Mouse (Mus musculus): ENCODE results near the gene Cyb5r4. TPM values are rescaled to one million over a fixed set of nuclear protein-coding genes. Genes with fewer than 3 reads are reported as not detected.
"Not testable (repeated sequence)": the region's sequence is repeated elsewhere in the genome, so short reads cannot be mapped to it uniquely, and the experiment has no call there.

Cyb5r4 gene
- polyA plus RNA-seq, 1 experiment from 2014 or later: 61.5 TPM

DNA sequence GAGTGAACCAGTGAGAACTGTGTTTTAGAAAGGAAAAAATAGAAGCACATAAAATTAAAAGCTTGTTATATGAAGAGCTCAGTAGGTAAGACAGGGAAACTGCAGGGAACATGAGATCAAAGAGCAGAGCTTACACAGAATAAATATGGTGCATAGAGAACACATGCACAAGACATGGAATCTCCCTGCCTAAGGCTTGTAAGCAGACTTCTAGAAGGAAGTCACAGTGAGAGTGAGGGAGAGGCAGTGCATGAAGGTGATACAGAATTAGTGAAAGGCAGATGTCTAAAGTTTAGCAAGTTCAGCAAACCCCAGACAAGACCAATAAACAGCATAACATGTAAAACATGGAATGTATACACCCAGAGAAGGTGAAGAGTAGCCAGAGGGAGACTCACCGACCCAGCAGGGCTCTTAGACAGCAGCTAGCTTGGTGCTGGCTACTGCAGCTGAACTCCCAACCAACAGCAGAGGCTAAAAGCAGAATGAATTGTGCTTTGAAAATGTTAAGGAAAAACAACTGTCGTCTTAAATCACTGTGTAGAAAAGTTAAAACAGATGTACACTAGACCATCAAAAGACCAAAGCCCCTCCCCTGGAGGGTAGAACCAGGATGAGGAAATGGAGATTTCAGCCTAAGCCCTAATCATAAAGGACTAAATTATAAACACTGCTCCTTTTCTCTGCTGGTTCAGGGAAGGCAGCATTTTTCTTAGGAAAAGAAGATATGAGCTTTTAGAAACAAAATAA is 13.2 kb downstream of the Cyb5r4 start:
- no peaks in the 10 kb centered on the region for H3K9me3 ChIP-seq
- no peaks in the 10 kb centered on the region for H3K36me3 ChIP-seq
- no peak overlapping the region for H3K9ac ChIP-seq
- no peaks in the 10 kb centered on the region for H3K4me1 ChIP-seq (replicated peaks)
- WGBS: 51% methylated on average over 2 of the region's 2 CpGs
- H3K4me3 ChIP-seq (replicated peaks): no peak overlapping the region
- H3K27me3 ChIP-seq (replicated peaks): no peaks in the 10 kb centered on the region
- ATAC-seq: no peak
- no peak overlapping the region for H3K27ac ChIP-seq
- H3K4me2 ChIP-seq (replicated peaks): no peak overlapping the region

DNA sequence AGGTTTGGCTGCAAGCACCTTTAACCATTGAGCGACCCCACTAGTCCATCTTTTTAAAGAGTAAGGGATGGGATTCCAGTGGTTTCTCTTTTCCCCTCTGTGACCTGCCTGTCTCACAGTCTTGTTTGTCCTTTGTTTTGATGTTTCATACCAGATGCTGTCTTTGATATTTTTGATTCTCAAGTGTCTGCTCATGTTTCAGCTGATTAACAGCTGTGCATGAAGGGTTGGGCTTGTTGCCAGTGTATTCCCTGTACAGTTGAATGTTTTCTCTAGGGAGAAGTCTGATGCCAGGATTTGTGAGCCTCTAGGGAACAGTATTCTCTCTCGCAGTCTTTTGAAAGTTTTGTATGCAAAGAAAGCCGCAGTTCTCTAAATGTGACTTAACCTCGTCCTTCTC is 27.6 kb downstream of the Cyb5r4 start:
- Histone ChIP-seq H3K4me1 (replicated peaks) (no peaks in the 10 kb centered on the region), H3K27me3 (replicated peaks) (no peaks in the 10 kb centered on the region), H3K36me3 (no peaks in the 10 kb centered on the region), H3K4me2 (replicated peaks) (no peak overlapping the region), H3K9ac (no peak overlapping the region), H3K4me3 (replicated peaks) (no peak overlapping the region), H3K9me3 (no peaks in the 10 kb centered on the region), H3K27ac (no peak overlapping the region)
- ATAC-seq: no peak
- 69% methylated on average over 4 of the region's 4 CpGs for WGBS

DNA sequence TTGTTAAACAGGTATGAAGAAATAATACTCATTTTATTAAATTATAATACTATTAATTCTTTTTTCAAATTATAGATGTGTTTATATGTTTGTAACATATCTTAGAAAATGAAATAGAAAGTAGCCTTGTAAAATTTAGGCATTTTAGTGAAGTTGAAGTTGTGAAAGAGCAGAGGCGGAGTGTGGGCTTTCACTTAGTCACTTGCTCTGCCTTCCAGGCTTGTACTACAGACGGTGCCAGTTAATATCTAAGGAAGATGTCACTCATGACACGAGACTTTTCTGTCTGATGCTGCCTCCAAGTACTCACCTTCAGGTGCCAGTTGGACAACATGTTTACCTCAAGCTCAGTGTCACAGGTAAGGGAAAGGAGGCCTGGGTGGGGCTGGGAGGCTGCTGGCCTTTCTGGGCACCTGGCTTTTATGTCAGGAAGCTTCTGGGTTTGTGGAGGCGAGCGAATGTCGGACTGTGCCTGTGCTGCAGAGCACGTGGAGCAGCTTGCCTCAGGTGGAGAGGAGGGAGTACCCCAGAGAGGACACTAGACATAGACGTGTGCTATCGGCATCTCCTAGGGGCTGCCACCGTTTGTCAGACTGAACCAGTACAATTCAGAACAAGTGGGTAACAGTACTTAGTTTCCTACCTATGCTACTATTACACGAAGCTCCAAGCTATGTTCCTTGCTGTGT is 33.9 kb downstream of the Cyb5r4 start:
- Histone ChIP-seq H3K27me3 (replicated peaks) (no peaks in the 10 kb centered on the region), H3K4me3 (replicated peaks) (no peak overlapping the region), H3K4me2 (replicated peaks) (no peak overlapping the region), H3K9ac (no peak overlapping the region), H3K9me3 (no peaks in the 10 kb centered on the region), H3K4me1 (replicated peaks) (no peaks in the 10 kb centered on the region), H3K27ac (no peak overlapping the region), H3K36me3 (peaks cover 5% of the 10 kb centered on the region; the same call in 1 of the 2 replicates)
- 93% methylated on average over 11 of the region's 11 CpGs for WGBS
- ATAC-seq: no peak

DNA sequence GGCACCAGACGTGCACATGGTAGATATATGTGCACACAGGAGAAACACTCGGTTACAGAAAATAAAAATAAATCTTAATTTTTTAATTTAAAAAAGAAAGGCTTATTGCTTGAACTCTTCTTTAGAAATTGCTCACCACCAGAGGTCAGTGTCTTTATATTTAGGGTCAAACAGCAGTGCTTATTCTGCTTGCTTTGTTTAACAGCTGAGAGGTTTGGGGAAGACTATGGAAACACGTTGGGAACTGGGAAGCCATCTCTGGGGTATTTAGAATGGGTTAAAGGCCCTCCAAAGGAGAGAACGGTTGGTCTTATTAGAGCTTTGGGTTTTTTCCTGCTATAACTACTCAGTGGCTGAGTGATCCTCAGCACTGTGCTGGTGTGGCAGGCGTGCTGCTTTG is 40.5 kb downstream of the Cyb5r4 start:
- H3K4me3 ChIP-seq (replicated peaks): no peak overlapping the region
- no peaks in the 10 kb centered on the region for H3K27me3 ChIP-seq (replicated peaks)
- H3K9ac ChIP-seq: no peak overlapping the region
- no peak overlapping the region for H3K4me2 ChIP-seq (replicated peaks)
- no peak for ATAC-seq
- no peaks in the 10 kb centered on the region for H3K9me3 ChIP-seq
- peaks cover 5% of the 10 kb centered on the region; the same call in 1 of the 2 replicates for H3K36me3 ChIP-seq
- no peaks in the 10 kb centered on the region for H3K4me1 ChIP-seq (replicated peaks)
- 74% methylated on average over 5 of the region's 5 CpGs for WGBS
- H3K27ac ChIP-seq: no peak overlapping the region

DNA sequence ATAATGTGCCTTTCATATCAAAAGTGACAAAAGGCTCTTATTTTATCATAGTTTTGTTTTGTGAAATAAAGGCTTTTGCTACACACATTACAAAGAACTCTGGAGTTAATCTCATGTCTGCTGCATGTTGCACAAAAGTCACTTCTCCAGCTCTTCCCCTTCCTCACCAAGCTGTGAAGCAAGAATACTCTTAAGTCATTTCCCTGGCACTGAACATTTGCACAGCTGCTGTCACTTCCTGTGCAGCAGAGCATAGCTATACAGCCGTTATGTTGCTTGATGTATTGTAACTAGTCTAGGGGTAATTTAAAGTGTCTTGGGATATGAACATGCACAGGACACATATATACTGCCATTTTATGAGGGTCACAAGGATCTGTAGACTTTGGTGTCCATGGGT is 46.3 kb downstream of the Cyb5r4 start:
- Histone ChIP-seq H3K4me1 (replicated peaks) (no peaks in the 10 kb centered on the region), H3K27me3 (replicated peaks) (no peaks in the 10 kb centered on the region), H3K4me2 (replicated peaks) (no peak overlapping the region), H3K4me3 (replicated peaks) (no peak overlapping the region), H3K9me3 (no peaks in the 10 kb centered on the region), H3K36me3 (peaks cover 6% of the 10 kb centered on the region; the same call in 1 of the 2 replicates), H3K9ac (no peak overlapping the region), H3K27ac (no peak overlapping the region)
- WGBS: 63% methylated on average over 1 of the region's 1 CpGs
- no peak for ATAC-seq

DNA sequence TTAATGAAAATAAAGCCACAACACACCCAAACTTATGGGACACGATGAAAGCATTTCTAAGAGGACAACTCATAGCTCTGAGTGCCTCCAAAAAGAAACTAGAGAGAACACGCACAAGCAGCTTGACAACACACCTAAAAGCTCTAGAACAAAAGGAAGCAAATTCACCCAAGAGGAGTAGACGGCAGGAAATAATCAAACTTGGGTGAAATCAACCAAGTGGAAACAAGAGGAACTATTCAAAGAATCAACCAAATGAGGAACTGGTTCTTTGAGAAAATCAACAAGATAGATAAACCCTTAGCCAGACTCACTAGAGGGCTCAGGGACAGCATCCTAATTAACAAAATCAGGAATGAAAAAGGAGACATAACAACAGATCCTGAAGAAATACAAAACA is 49.8 kb downstream of the Cyb5r4 start:
- H3K36me3 ChIP-seq; H3K4me3 ChIP-seq (replicated peaks); ATAC-seq; H3K27me3 ChIP-seq (replicated peaks); H3K27ac ChIP-seq; H3K9ac ChIP-seq; H3K4me1 ChIP-seq (replicated peaks); H3K9me3 ChIP-seq; H3K4me2 ChIP-seq (replicated peaks): not testable (repeated sequence)
- 93% methylated on average over 3 of the region's 3 CpGs for WGBS

DNA sequence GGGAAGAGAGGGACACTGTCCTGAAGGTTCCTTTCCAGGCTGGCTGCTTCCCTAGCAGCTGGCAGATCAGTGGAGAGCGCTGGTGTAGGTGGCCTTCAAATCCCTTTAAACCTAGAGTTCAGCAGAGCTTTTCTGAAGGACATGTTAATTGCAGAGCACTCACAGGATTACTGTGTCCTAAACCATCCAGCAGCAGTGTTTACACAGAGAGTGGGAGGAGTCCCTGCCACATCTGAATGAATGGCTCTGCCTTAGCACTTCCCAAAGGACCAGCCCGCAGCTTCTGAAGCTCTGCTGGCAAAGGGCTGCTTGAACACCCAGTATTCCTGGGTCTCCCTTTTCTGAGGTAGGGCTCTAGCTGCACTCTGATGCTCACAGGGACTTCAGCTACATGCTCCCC is 56.1 kb downstream of the Cyb5r4 start:
- 13% methylated on average over 2 of the region's 2 CpGs for WGBS

DNA sequence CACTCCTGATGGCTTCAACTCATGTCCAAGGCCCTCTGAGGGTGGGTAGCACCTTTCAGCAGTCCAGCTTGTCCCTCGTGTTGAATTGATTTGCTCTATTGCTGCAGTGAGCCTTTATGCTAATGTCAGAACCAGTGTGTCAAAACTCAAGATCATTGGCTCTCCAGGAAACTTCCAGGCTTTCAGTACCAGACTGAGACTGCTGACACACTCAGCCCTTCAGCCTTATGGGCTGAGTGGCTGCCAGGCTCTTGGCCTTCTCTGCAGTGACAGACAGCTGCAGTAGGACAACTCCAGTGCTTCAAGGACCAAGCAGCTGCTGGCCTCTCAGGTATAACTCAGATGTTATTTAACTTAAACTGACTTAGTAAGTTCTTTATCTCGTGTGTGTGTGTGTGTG is 57.7 kb downstream of the Cyb5r4 start:
- Histone ChIP-seq H3K4me1 (replicated peaks) (no peaks in the 10 kb centered on the region), H3K9ac (no peak overlapping the region), H3K27ac (no peak overlapping the region), H3K4me3 (replicated peaks) (no peak overlapping the region), H3K4me2 (replicated peaks) (no peak overlapping the region), H3K36me3 (no peaks in the 10 kb centered on the region), H3K9me3 (no peaks in the 10 kb centered on the region), H3K27me3 (replicated peaks) (no peaks in the 10 kb centered on the region)
- ATAC-seq: no peak
- 52% methylated on average over 2 of the region's 2 CpGs for WGBS

More for the DNA sequence above, 56.1 kb downstream of the Cyb5r4 start:
- no peak overlapping the region for H3K9ac ChIP-seq
- no peak overlapping the region for H3K27ac ChIP-seq
- no peaks in the 10 kb centered on the region for H3K9me3 ChIP-seq
- peak; percentile 61; the same call in 1 of the 2 replicates for ATAC-seq
- no peaks in the 10 kb centered on the region for H3K27me3 ChIP-seq (replicated peaks)
- H3K4me3 ChIP-seq (replicated peaks): no peak overlapping the region
- no peaks in the 10 kb centered on the region for H3K36me3 ChIP-seq
- no peak overlapping the region for H3K4me2 ChIP-seq (replicated peaks)
- no peaks in the 10 kb centered on the region for H3K4me1 ChIP-seq (replicated peaks)

DNA sequence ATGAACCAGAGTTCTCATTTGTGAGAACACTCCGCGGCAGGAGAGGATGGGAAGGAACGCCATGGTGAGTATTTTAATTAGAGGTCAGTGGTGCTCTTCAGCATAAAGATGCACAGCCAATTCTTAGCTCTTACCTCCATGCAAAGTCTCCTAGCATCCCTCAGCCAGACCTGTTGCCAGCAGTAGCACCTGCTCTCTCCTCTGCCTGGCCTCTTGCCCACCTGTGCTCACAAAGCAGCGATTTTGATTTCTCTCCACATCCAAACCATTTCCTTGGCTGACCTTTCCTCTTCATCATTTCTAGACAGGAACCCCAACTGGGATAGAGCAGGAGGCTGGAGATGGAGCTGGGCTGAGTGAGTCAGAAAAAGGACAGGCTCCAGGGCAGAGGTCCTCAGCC is 65.2 kb downstream of the Cyb5r4 start:
- ATAC-seq: no peak
- no peaks in the 10 kb centered on the region for H3K36me3 ChIP-seq
- H3K4me3 ChIP-seq (replicated peaks): no peak overlapping the region
- WGBS: 79% methylated on average over 4 of the region's 4 CpGs
- no peaks in the 10 kb centered on the region for H3K4me1 ChIP-seq (replicated peaks)
- H3K27ac ChIP-seq: no peak overlapping the region
- no peaks in the 10 kb centered on the region for H3K9me3 ChIP-seq
- no peak overlapping the region for H3K4me2 ChIP-seq (replicated peaks)
- H3K9ac ChIP-seq: no peak overlapping the region
- no peaks in the 10 kb centered on the region for H3K27me3 ChIP-seq (replicated peaks)

DNA sequence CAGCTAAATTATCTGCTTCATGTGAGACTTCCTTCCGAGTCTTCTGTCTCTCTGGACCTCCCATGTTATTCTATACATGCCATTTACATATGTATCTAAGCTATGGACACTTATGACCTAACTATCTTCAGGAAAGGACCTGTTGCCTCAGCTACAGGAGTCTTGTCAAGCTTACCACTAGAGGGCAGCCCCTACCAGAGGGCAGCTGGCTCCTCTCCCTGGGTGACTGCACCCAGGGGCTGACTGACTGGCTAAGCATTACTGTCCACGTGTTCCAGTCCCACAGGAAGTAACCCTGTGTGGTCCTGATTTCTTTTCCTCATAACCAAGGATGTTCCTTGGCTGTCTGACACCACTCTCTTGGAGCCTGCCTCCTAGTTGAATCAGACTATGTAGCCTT is 76.2 kb downstream of the Cyb5r4 start:
- H3K27me3 ChIP-seq (replicated peaks): no peaks in the 10 kb centered on the region
- H3K36me3 ChIP-seq: no peaks in the 10 kb centered on the region
- no peaks in the 10 kb centered on the region for H3K9me3 ChIP-seq
- no peak overlapping the region for H3K4me2 ChIP-seq (replicated peaks)
- H3K9ac ChIP-seq: no peak overlapping the region
- no peak for ATAC-seq
- H3K4me3 ChIP-seq (replicated peaks): no peak overlapping the region
- H3K4me1 ChIP-seq (replicated peaks): no peaks in the 10 kb centered on the region
- H3K27ac ChIP-seq: no peak overlapping the region
- whole genome bisulfite sequencing: 50% methylated on average over 2 of the region's 2 CpGs

DNA sequence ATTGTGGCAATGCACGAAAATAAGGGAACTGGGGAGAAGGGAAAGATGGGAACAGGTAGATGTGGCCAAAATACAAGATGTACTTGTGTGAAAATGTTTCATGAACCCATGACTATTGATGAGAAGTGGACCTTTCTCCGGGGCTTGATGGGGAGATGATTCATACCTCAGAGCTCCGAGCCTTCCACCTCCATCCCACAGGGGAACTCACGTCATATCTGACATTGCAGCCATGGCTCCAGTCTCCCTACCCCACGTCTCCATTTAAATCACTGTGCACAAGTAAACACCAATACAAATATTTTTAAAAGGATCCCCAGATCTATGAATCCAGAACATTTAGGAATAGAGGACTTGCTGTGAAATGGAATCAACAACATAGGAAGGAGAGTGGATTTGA is 93.2 kb downstream of the Cyb5r4 start:
- H3K36me3 ChIP-seq: no peaks in the 10 kb centered on the region
- no peak overlapping the region for H3K9ac ChIP-seq
- H3K9me3 ChIP-seq: no peaks in the 10 kb centered on the region
- H3K4me1 ChIP-seq (replicated peaks): no peaks in the 10 kb centered on the region
- H3K27ac ChIP-seq: no peak overlapping the region
- H3K27me3 ChIP-seq (replicated peaks): no peaks in the 10 kb centered on the region
- no peak overlapping the region for H3K4me3 ChIP-seq (replicated peaks)
- WGBS: 75% methylated on average over 5 of the region's 5 CpGs
- no peak overlapping the region for H3K4me2 ChIP-seq (replicated peaks)
- ATAC-seq: no peak

DNA sequence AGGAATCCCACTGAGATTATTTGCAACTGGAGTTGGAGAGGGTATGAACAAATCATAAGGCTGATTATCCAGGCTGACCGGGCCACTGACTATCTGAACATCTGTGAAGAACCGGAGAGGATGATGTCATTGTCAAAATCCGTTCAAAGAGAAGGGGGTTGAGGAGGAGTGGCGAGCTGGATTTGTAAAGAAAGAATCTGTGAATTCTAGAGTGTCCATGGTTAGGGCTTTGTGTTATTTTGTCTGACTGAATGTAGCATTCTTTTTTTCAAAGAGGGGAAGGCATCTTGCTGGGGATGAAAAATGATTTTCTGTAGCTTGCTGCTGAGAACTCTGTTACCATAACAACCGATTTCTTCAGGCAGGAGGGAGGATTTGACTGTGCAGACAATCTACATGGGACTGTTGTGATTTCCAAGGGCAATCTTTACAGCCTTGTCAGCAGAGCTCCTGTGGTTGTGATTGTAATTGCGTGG is 93.7 kb downstream of the Cyb5r4 start:
- no peak overlapping the region for H3K27ac ChIP-seq
- WGBS: 47% methylated on average over 6 of the region's 6 CpGs
- no peaks in the 10 kb centered on the region for H3K9me3 ChIP-seq

DNA sequence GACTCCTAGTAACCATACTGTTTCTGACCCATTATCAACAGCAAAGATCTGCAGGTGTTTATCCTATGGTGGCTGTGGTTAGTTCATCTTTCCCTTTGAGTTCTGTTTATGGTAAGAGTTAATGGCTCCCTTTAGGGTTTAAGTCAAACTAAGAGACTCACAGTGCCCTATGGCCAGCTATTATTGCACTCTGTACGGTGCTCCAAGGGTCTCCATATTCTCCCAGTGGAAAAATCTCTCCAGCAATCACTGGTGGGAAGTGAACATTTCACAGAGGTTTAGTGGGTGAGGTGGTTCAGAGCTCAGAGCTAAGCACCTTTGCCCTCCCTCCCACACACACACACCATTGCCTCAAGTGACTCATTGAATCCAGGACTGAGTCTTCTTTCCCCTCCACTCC is 94.2 kb downstream of the Cyb5r4 start:
- no peaks in the 10 kb centered on the region for H3K4me1 ChIP-seq (replicated peaks)
- H3K36me3 ChIP-seq: no peaks in the 10 kb centered on the region
- no peaks in the 10 kb centered on the region for H3K9me3 ChIP-seq
- no peak for ATAC-seq
- no peak overlapping the region for H3K9ac ChIP-seq
- no peak overlapping the region for H3K27ac ChIP-seq
- 59% methylated on average over 1 of the region's 1 CpGs for WGBS
- no peaks in the 10 kb centered on the region for H3K27me3 ChIP-seq (replicated peaks)
- H3K4me3 ChIP-seq (replicated peaks): no peak overlapping the region
- no peak overlapping the region for H3K4me2 ChIP-seq (replicated peaks)

More for the DNA sequence above, 93.7 kb downstream of the Cyb5r4 start:
- ATAC-seq: no peak
- no peak overlapping the region for H3K9ac ChIP-seq
- H3K27me3 ChIP-seq (replicated peaks): no peaks in the 10 kb centered on the region
- no peak overlapping the region for H3K4me3 ChIP-seq (replicated peaks)
- no peaks in the 10 kb centered on the region for H3K4me1 ChIP-seq (replicated peaks)
- no peaks in the 10 kb centered on the region for H3K36me3 ChIP-seq
- no peak overlapping the region for H3K4me2 ChIP-seq (replicated peaks)
